Mouse (Mus musculus) erythroblast, embryonic 14.5 days (primary cell): Measurements from ENCODE around the gene Htra1. TPM values are rescaled to one million over a fixed set of nuclear protein-coding genes. Genes with fewer than 3 reads are reported as not detected.

Source experiments
- H3K27me3 ChIP-seq: 2 replicates; pipeline ENCODE4 v1.6.1; 2012; ENCODE audit warnings: inconsistent platforms; ENCODE audit not compliant: control insufficient read depth
- H3K36me3 ChIP-seq: 2 replicates; pipeline ENCODE4 v1.6.1; 2012; ENCODE audit warnings: mild to moderate bottlenecking, inconsistent platforms; ENCODE audit not compliant: control insufficient read depth
- H3K4me1 ChIP-seq: 2 replicates; pipeline ENCODE4 v1.6.1; 2012; ENCODE audit warnings: inconsistent platforms; ENCODE audit not compliant: control insufficient read depth
- H3K4me3 ChIP-seq: replicated peaks from 2 replicates; pipeline ENCODE3; 2012; ENCODE audit warnings: moderate library complexity, mild to moderate bottlenecking, inconsistent platforms
- H3K9me3 ChIP-seq: 2 replicates; pipeline ENCODE4 v1.6.1; 2012; ENCODE audit warnings: low read length, inconsistent platforms, mixed read lengths; ENCODE audit not compliant: control insufficient read depth
- GATA1 ChIP-seq: IDR thresholded peaks from 2 replicates; pipeline ENCODE4 v1.6.1; 2012; ENCODE audit warnings: low read length, inconsistent platforms, mixed read lengths
- TAL1 ChIP-seq: IDR thresholded peaks from 3 replicates; pipeline ENCODE4 v1.6.1; 2012; ENCODE audit warnings: low read length, inconsistent platforms, mixed read lengths
- polyA plus RNA-seq: library from polyadenylated mRNA; stranded (reverse); fragments of >175 nt; gene quantifications from 2 replicates; pipeline ENCODE4 v1.2.3, GENCODE M21; 2012

Htra1 gene
- polyA plus RNA-seq, 1 experiment = not detected

DNA sequence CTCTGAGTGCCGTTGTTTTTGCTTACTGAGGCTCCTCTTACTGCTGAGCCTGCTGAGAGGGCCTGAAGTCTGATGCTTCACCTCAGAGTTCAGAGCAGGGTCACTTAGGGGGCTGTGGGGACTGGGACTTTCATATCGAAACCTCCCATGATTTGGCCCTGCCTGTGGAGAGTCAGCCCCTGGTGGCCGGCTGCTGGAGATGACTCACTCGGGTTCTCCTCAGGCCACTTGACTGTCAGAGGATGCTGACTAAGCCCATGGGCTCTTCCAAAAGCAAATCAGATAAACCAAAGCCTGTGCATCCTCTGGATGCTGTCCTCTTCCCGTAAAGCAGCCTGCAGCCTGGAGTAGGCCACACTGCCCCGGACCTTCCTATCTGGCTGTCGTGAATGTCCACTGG lies 32.6 kb downstream of the Htra1 start:
- no peak overlapping the region for H3K4me3 ChIP-seq
- H3K36me3 ChIP-seq = no peaks in the 10 kb centered on the region
- TF ChIP-seq GATA1 (no peak), TAL1 (no peak)
- no peaks in the 10 kb centered on the region; the same call in 1 of the 2 replicates for H3K9me3 ChIP-seq
- no peaks in the 10 kb centered on the region for H3K27me3 ChIP-seq
- H3K4me1 ChIP-seq = no peaks in the 10 kb centered on the region

DNA sequence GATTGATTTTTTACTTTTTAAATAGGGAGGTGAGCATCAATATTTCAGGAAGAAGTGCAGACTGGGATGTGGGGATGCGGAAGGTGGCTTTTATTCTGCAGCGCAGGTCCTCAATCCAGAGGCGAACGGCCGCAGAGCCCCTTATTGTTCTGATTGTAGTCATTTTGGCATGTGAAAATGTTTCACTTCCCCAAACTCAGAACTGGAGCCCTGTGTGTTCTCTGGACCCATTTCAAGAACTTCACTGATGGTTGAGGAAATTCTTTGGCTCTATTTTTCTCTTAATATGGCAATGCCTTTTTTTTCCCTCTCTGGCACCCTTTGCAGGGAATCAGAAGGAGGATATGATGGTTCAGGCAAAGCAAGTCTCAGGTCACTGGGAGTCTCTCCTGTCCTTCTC lies 33.2 kb downstream of the Htra1 start:
- Histone ChIP-seq H3K36me3 (no peaks in the 10 kb centered on the region), H3K4me1 (no peaks in the 10 kb centered on the region), H3K27me3 (no peaks in the 10 kb centered on the region), H3K4me3 (no peak overlapping the region), H3K9me3 (no peaks in the 10 kb centered on the region; the same call in 1 of the 2 replicates)
- TF ChIP-seq GATA1 (no peak), TAL1 (no peak)

DNA sequence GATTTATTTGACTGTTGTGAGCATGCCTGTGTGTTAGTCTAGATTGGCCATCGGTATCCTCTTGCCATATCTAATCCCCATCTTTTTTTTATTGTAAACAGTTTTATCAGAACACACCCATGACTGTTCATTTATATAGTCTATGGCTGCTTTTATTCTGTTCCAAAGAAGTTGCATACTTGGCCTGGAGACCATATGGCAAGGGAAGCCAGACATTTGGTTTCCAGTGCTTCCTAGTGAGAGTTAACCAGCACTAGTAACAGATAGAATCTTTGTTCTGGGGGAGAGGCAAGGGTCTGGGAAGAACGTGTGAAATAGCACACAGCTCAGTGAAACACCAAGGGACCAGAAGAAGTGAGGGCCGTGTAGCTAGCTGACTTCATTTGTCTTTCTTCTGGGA lies 33.6 kb downstream of the Htra1 start:
- no peak for TF ChIP-seq GATA1
- TF ChIP-seq TAL1 = no peak
- Histone ChIP-seq H3K27me3 (no peaks in the 10 kb centered on the region), H3K9me3 (peaks cover 4% of the 10 kb centered on the region; the same call in 1 of the 2 replicates), H3K4me1 (no peaks in the 10 kb centered on the region), H3K36me3 (no peaks in the 10 kb centered on the region), H3K4me3 (no peak overlapping the region)

DNA sequence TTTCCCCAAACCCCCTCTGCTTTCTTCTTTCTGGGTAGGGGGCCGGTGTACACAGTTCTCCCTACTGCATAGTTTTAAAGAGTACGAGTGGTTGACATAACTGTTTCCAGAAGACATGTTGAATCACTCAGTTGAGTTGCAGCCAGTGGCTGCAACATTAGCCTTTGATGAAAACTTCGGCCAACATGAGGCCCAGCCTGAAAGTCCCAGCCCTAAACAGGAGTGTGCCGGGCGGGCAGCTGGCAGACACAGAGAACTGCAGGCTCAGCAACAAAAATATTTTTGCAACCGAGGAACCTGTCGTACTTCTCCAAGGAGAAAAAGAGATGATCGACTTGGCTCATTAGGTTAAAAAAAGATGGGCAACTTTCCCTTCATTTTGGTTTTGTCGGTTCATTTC lies 36.9 kb downstream of the Htra1 start:
- Histone ChIP-seq H3K36me3 (no peaks in the 10 kb centered on the region), H3K4me1 (no peaks in the 10 kb centered on the region), H3K27me3 (no peaks in the 10 kb centered on the region), H3K4me3 (no peak overlapping the region), H3K9me3 (peaks cover 4% of the 10 kb centered on the region; the same call in 1 of the 2 replicates)
- TF ChIP-seq GATA1 (no peak), TAL1 (no peak)

DNA sequence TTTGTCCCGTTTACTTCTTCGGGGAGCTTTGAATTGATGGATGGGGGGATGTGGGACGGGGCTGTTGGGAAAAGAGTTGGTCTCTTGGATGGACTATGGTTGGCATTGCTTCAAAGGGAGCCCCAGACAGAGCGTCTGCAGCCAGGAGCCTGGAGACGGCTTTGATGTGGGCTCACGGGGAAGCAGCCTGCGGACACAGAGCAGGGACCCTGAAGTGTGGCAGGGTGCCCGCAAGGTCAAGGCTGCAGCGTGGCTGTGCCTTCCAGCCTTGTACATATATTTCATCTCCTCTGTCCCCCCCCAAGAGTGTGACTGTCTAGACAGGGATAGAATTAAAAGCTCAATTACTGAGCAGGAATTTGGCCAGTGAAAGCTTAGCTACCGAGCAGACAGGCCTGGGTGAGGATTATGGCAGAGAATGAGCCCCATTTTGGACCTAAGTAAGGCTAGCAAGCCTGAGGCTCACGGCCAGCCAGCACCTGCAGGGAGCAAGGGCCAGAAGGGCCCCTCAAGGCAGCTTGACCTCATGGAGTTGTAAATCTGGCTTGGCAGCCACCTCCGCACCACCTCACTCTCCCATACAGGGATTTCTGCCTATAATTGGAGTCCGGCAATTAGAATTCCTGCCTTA lies 40.5 kb downstream of the Htra1 start:
- Histone ChIP-seq H3K4me3 (no peak overlapping the region), H3K36me3 (no peaks in the 10 kb centered on the region), H3K9me3 (peaks cover 4% of the 10 kb centered on the region; the same call in 1 of the 2 replicates), H3K4me1 (no peaks in the 10 kb centered on the region), H3K27me3 (no peaks in the 10 kb centered on the region)
- TF ChIP-seq TAL1 = no peak
- TF ChIP-seq GATA1 = no peak

DNA sequence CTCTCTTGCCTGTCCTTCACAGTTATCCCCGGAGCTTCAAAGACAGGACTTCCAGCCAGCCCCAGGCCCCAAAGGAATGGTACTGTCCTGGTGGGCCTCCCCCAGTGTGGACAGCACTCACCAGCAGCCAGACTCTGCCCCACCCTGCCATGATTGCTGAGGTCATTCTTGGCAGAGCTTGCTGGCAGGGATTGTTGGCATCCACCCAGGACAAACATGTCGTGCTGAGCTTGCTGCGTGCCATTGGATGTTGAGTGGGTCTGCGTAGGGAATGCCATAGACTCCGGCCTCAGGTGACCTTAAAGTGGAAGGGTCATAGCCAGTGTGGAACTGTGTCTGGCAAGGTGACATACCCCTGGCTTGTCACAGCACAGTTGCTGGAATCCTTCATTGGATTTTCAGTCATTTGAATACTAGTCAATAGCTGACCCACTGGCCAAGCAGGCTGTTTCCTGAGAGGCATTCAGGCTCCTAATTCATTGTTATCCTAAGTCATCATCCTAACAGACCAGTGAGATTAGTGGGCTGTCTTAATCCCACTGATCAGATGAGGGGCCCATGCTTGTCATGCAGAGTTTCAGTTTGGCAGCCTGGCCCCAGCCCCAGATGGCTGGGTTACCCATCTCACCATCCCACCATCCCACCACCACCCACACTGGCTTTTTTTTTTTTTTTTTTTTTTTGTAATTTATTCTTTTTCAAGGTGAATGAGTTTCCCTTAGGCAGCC lies 42.0 kb downstream of the Htra1 start:
- no peak overlapping the region for H3K4me3 ChIP-seq
- TF ChIP-seq TAL1 (no peak), GATA1 (no peak)

DNA sequence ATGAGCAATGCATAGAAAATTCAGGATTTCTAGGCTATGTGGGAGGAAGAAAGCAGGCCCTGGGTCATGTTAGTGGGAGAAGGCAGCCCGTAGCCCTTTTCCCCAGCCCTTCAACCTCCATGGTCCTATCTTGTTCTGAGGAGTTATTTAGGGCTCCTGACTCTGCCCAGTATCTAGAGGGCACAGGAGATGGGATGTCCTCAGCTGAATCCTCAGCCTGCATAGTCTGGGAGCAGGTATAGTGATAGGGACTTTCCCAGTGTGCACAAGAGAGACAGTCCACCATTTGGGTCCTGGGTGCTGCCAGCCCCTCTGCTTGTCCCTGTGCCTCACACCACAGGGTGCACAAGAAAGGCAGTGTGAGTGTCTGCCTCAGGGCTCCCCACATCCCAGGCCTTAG lies 42.6 kb downstream of the Htra1 start:
- Histone ChIP-seq H3K4me1 (no peaks in the 10 kb centered on the region), H3K9me3 (peaks cover 4% of the 10 kb centered on the region; the same call in 1 of the 2 replicates)
- TF ChIP-seq TAL1 (no peak), GATA1 (no peak)

More for the DNA sequence above, 42.0 kb downstream of the Htra1 start:
- Histone ChIP-seq H3K36me3 (no peaks in the 10 kb centered on the region), H3K27me3 (no peaks in the 10 kb centered on the region), H3K9me3 (peaks cover 4% of the 10 kb centered on the region; the same call in 1 of the 2 replicates), H3K4me1 (no peaks in the 10 kb centered on the region)

DNA sequence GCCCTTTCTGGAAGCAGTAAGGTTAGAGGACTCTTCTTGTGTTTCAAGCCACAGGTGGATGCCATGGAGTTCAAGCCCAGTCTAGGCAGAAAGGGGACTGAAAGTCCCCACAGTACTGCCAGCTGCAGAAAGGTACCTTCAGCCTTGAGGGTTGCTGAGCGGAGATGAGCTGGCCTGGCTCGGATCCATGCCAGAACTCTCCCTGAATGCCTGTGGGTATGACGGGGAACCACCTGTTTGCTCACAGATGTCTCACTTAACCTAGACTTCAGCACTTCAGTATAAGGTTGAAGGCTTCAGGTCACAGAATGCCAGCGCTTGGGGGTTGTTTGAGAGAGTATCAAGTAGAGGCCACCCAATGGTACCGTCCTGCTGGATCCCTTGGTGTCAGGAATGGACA lies 44.2 kb downstream of the Htra1 start:
- TF ChIP-seq TAL1 = no peak
- TF ChIP-seq GATA1 = no peak
- peaks cover 2% of the 10 kb centered on the region; the same call in 1 of the 2 replicates for H3K9me3 ChIP-seq

More for the DNA sequence above, 42.6 kb downstream of the Htra1 start:
- no peak overlapping the region for H3K4me3 ChIP-seq
- no peaks in the 10 kb centered on the region for H3K36me3 ChIP-seq
- no peaks in the 10 kb centered on the region for H3K27me3 ChIP-seq

DNA sequence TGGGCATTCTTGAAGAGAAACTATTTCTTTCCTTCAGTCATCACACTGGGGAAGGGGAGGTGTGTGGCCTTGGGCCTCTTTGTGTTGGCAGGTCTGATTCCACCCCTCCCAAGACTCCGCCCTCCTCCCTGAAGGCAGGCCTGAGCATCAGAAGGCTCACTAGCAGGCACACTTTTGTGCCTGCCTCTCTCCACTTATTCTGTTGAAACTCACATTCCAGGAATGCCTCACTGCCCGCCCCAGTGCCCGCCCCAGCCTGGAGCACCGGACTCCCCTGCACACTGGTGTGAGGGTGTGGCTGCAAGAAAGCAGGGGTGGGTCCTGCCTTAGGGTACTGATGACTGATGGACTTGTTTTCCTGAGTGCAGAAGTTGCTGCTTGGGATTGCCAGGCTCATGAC lies 46.5 kb downstream of the Htra1 start:
- TF ChIP-seq TAL1 (no peak), GATA1 (no peak)
- H3K36me3 ChIP-seq = no peaks in the 10 kb centered on the region
- H3K9me3 ChIP-seq = peaks cover 5% of the 10 kb centered on the region; the same call in 1 of the 2 replicates
- H3K27me3 ChIP-seq = no peaks in the 10 kb centered on the region
- H3K4me1 ChIP-seq = no peaks in the 10 kb centered on the region
- no peak overlapping the region for H3K4me3 ChIP-seq

More for the DNA sequence above, 44.2 kb downstream of the Htra1 start:
- no peaks in the 10 kb centered on the region for H3K4me1 ChIP-seq
- no peak overlapping the region for H3K4me3 ChIP-seq
- H3K27me3 ChIP-seq = no peaks in the 10 kb centered on the region
- H3K36me3 ChIP-seq = no peaks in the 10 kb centered on the region
